Mouse (Mus musculus) hindbrain, embryonic 11.5 days (tissue): Measurements from ENCODE around the gene Gm20388. TPM values are rescaled to one million over a fixed set of nuclear protein-coding genes. Genes with fewer than 3 reads are reported as not detected.

Experiments
- ATAC-seq: fragments of 200-750 bp; cut with Nextera tagmentation; 2 replicates; pipeline ENCODE4 v1.8.0; 2017; ENCODE audit warnings: mild to moderate bottlenecking, moderate TSS enrichment, moderate library complexity; ENCODE audit not compliant: low FRiP score
- DNase-seq: peaks from one replicate; pipeline ENCODE4 v3.0.0-alpha.2; 2015; ENCODE audit warnings: low spot score
- H3K27ac ChIP-seq: fragments of 300-500 bp; sonication (generic); 2 replicates; pipeline ENCODE4 v1.5.1; 2014; ENCODE audit warnings: mild to moderate bottlenecking, low read depth, low read length
- H3K27me3 ChIP-seq: fragments of 300-500 bp; sonication (generic); 2 replicates; pipeline ENCODE4 v1.6.1; 2014; ENCODE audit warnings: mild to moderate bottlenecking, low read length, moderate library complexity, mixed read lengths; ENCODE audit not compliant: control insufficient read depth, insufficient read depth
- H3K36me3 ChIP-seq: fragments of 300-500 bp; sonication (generic); 2 replicates; pipeline ENCODE4 v1.6.1; 2014; ENCODE audit warnings: mild to moderate bottlenecking, low read length, moderate library complexity, mixed read lengths; ENCODE audit not compliant: control insufficient read depth, insufficient read depth
- H3K4me1 ChIP-seq: fragments of 300-500 bp; sonication (generic); replicated peaks from 2 replicates; pipeline ENCODE4 v1.6.1; 2014; ENCODE audit warnings: low read length, mixed read lengths; ENCODE audit not compliant: control insufficient read depth, insufficient read depth
- H3K4me2 ChIP-seq: fragments of 300-500 bp; sonication (generic); replicated peaks from 2 replicates; pipeline ENCODE4 v1.6.1; 2014; ENCODE audit warnings: mild to moderate bottlenecking, low read depth, low read length
- H3K4me3 ChIP-seq: fragments of 300-500 bp; sonication (generic); 2 replicates; pipeline ENCODE4 v1.5.1; 2014; ENCODE audit warnings: low read depth, low read length
- H3K9ac ChIP-seq: fragments of 300-500 bp; sonication (generic); 2 replicates; pipeline ENCODE4 v1.6.1; 2014; ENCODE audit warnings: low read depth, low read length
- H3K9me3 ChIP-seq: fragments of 300-500 bp; sonication (generic); 2 replicates; pipeline ENCODE4 v1.6.1; 2016; ENCODE audit warnings: low read length; ENCODE audit not compliant: control insufficient read depth
- WGBS: fragments of 180-500 bp; shearing (Covaris S2); extraction: QIAGEN DNeasy Blood & Tissue Kit; methylation state at CpG from one replicate; pipeline ENCODE4 v1.1.7; 2014; 5-methylcytosine and 5-hydroxymethylcytosine counted together
- polyA plus RNA-seq: library from polyadenylated mRNA; unstranded; fragments of >200 nt; fragmentation: Nextera tagmentation; extraction: Ambion mirVana; gene quantifications from 2 replicates; pipeline ENCODE4 v1.2.1, GENCODE M21; 2014

The Gm20388 gene
- polyA plus RNA-seq, 1 experiment from 2014 or later, result 11.8 TPM

DNA sequence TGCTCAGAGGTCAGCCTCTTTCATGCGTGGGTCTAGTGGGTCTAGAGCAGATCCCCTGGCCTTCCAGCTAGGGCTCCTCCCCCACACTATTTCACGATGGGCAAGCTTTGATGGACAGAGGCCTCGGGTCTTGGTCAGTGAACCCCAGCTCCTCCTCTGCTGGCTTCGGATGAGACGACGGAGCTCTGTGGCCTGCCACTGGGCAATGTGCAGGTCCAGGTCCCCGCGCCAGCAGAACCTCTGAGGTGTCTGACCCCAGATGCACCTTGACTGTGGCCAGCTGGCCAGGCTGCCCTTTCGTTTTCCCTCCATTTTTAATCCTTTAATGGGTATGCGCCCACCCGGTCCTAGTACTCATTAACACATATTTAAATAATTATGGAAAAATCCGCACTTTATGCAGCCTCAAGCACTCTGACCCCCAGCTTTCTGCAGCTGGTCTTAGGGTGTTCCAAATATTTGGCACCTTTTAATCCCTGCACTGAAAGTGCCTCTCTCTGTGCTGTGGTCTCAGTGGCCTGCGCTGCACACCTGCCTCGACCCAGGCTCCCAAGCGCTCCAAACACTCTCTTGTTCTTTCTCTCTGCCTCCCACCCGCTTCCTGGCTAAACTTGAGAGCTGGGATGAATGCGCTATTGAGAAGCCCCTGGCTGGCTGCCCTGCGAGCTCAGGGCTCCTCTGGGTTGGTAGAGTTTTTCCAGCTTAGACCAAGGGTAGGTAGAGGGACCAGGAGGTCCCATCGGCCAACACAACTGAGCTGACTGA, 1293.2 kb downstream of the Gm20388 start:
- DNase-seq, result no peak
- no peak overlapping the region for H3K4me2 ChIP-seq
- no peak overlapping the region for H3K9ac ChIP-seq
- no peaks in the 10 kb centered on the region for H3K4me1 ChIP-seq
- H3K9me3 ChIP-seq, result no peaks in the 10 kb centered on the region
- H3K27ac ChIP-seq, result no peak overlapping the region
- H3K36me3 ChIP-seq, result no peaks in the 10 kb centered on the region
- 77% methylated on average over 19 of the region's 19 CpGs for WGBS
- no peaks in the 10 kb centered on the region for H3K27me3 ChIP-seq
- no peak for ATAC-seq
- H3K4me3 ChIP-seq, result no peak overlapping the region

DNA sequence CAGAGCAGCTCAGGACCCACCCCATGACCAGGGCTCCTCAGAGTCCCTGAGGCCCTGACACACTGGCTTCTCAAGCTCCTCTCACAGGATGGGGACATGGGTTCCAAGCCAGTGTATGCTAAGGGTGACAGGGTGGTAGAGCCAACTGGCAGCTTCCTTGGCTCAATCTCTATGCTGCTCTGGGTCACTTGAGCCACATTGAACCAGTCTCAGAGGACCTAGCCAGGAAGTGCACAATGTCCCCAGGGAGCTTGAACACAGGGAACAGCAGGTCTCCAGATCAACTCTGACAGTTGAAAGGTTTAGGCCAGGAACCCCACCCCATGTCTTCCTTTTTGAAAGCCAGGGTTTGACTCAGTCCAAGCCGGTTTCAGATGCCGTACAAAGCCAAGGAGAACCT, 1296.5 kb downstream of the Gm20388 start:
- ATAC-seq, result no peak
- 74% methylated on average over 2 of the region's 2 CpGs for WGBS
- H3K4me1 ChIP-seq, result no peaks in the 10 kb centered on the region

DNA sequence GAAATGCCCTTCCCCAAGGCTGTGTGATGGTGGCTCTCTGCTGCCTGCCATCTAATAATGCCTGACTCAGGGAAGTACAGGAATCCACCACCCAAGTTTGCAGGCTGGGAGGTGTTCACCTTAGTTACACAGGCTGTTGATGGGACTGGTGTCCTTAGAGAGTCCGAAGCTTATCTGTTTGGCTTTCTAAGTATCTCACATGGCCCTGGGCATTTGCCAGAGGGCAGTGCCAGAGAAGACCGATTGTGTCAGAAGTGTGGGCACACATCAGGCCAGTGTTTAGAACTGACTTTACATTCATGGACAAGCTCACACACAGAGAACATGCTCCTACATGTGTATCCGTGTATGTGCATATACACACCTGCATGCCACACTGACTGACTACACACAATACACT, 1300.0 kb downstream of the Gm20388 start:
- ATAC-seq (no peak), DNase-seq (no peak)
- Histone ChIP-seq H3K4me3 (no peak overlapping the region), H3K27ac (no peak overlapping the region), H3K4me2 (no peak overlapping the region), H3K27me3 (no peaks in the 10 kb centered on the region), H3K36me3 (no peaks in the 10 kb centered on the region), H3K9ac (no peak overlapping the region), H3K9me3 (no peaks in the 10 kb centered on the region), H3K4me1 (no peaks in the 10 kb centered on the region)
- WGBS, result 94% methylated on average over 3 of the region's 3 CpGs

More for the DNA sequence above, 1296.5 kb downstream of the Gm20388 start:
- Histone ChIP-seq H3K4me3 (no peak overlapping the region), H3K9ac (no peak overlapping the region), H3K9me3 (no peaks in the 10 kb centered on the region), H3K36me3 (no peaks in the 10 kb centered on the region), H3K27ac (no peak overlapping the region), H3K27me3 (no peaks in the 10 kb centered on the region), H3K4me2 (no peak overlapping the region)
- DNase-seq, result no peak

DNA sequence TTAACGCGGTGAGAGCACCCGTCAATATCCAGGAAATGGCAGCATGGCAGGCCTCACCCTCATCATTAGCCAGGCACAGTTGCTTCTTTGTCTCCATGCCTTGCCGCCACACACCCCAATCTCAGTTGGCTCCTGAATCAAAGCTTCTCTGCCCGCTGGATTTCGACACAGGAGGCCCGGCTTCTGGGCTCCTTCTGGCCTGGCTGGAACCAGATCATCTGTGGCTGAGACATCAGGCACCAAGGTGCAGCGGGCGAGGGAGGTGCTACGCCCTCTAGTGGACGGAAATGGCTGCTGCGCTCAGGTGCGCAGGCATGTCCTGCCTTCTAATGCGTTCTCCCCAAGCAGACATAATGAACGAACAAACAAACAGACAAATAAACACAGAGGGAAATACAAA, 1302.6 kb downstream of the Gm20388 start:
- H3K4me2 ChIP-seq, result no peak overlapping the region
- H3K36me3 ChIP-seq, result no peaks in the 10 kb centered on the region
- WGBS, result 56% methylated on average over 15 of the region's 15 CpGs
- DNase-seq (no peak), ATAC-seq (no peak)
- H3K4me1 ChIP-seq, result no peaks in the 10 kb centered on the region
- H3K27ac ChIP-seq, result no peak overlapping the region
- H3K9ac ChIP-seq, result no peak overlapping the region
- no peak overlapping the region for H3K4me3 ChIP-seq
- no peaks in the 10 kb centered on the region for H3K9me3 ChIP-seq
- no peaks in the 10 kb centered on the region for H3K27me3 ChIP-seq

DNA sequence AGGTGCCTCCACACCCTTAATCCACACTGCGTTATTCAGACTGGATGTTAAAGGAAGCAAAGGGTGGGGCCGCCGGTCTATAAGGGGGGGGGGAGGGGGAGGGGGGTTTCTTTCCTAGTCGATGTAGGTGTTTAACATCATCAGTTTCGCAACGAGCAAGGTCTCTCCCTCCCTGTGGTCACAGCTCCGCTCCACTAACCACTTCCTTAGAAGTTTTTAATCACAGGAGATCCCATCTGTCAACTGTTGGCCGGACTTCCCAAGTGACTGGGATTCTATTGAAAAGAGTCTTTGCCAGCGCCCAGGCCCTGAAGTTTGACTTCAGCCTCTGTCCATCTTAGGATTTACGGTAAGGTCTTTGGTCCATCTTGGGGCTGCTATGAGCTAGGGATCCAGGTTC, 1303.0 kb downstream of the Gm20388 start:
- no peak overlapping the region for H3K9ac ChIP-seq
- no peak overlapping the region for H3K4me3 ChIP-seq
- H3K27me3 ChIP-seq, result no peaks in the 10 kb centered on the region
- H3K4me1 ChIP-seq, result no peaks in the 10 kb centered on the region
- peaks cover 2% of the 10 kb centered on the region; the same call in 1 of the 2 replicates for H3K9me3 ChIP-seq
- ATAC-seq (no peak), DNase-seq (no peak)
- WGBS, result 64% methylated on average over 10 of the region's 10 CpGs
- no peaks in the 10 kb centered on the region for H3K36me3 ChIP-seq
- no peak overlapping the region for H3K4me2 ChIP-seq
- no peak overlapping the region for H3K27ac ChIP-seq

DNA sequence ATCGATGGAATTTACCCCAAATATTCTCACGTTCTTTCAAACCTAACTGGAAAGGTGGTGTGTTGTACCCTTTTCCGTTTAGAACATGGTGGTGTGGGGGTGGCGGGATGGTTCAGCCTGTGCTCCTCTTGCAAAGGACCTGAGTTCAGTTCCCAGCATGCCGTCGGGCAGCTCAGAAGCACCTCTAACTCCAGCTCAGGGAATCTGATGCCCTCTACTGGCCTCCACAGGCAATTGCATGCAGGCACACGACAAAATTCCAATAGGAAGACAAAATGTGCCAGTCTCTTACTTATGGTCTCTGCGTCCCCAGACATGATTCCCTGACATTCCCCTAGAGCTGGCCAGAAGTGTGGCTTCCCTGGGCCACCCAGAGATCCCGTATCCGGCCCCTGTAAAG, 1304.3 kb downstream of the Gm20388 start:
- no peaks in the 10 kb centered on the region for H3K27me3 ChIP-seq
- H3K36me3 ChIP-seq, result no peaks in the 10 kb centered on the region
- DNase-seq (no peak), ATAC-seq (no peak)
- H3K4me3 ChIP-seq, result no peak overlapping the region
- H3K4me1 ChIP-seq, result no peaks in the 10 kb centered on the region
- peaks cover 2% of the 10 kb centered on the region; the same call in 1 of the 2 replicates for H3K9me3 ChIP-seq
- WGBS, result 72% methylated on average over 10 of the region's 10 CpGs
- H3K4me2 ChIP-seq, result no peak overlapping the region
- no peak overlapping the region for H3K27ac ChIP-seq
- no peak overlapping the region for H3K9ac ChIP-seq

DNA sequence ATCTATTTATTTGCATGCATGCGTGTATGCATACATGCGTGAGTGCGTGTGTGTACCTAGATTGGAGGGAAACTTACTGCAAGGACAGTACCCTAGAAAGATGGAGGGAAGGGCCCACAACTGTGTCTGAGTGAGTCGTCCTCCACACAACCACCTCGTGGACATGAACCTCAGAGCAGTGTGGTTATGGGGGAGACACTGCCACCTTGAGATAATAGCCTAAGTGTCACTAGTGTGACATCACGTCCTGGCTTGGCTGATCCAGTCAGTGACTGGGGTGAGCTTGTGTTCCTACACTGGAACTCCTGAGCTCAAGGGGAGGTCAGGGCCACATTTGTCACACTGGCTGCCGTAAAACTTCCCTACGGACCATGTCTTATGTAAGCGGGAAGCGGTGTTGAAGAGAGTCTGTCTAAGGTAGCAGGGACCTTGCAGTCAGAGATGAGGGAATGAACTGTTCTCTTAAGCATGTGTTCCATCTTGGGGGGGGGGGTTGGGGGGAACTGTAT, 1305.9 kb downstream of the Gm20388 start:
- ATAC-seq (no peak), DNase-seq (no peak)
- Histone ChIP-seq H3K9me3 (peaks cover 2% of the 10 kb centered on the region; the same call in 1 of the 2 replicates), H3K4me2 (no peak overlapping the region), H3K27me3 (no peaks in the 10 kb centered on the region), H3K9ac (no peak overlapping the region), H3K36me3 (no peaks in the 10 kb centered on the region), H3K27ac (no peak overlapping the region), H3K4me1 (no peaks in the 10 kb centered on the region), H3K4me3 (no peak overlapping the region)
- 91% methylated on average over 10 of the region's 10 CpGs for WGBS

DNA sequence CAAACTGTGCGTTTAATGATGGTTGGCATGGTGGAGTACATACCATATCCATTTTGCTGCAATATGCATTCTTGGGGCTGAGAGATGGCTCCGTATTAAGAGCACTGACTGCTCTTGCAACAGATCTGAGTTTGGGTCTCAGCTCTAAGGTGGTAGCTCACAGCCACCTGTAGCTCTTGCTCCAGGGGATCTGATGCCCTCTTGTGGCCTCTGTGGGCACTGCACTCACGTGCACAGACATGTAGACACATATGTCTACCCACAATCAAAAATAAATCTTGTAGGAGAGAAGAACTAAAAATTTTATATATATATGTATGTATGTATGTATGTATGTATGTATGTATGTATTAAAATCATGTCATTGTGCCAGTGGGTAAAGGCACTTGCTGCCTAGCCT, 1307.8 kb downstream of the Gm20388 start:
- no peak overlapping the region for H3K4me2 ChIP-seq
- WGBS, result 92% methylated on average over 3 of the region's 3 CpGs

More for the DNA sequence above, 1307.8 kb downstream of the Gm20388 start:
- Histone ChIP-seq H3K4me1 (no peaks in the 10 kb centered on the region), H3K9me3 (peaks cover 2% of the 10 kb centered on the region; the same call in 1 of the 2 replicates), H3K9ac (no peak overlapping the region), H3K27ac (no peak overlapping the region), H3K36me3 (no peaks in the 10 kb centered on the region), H3K27me3 (no peaks in the 10 kb centered on the region; the same call in 1 of the 2 replicates), H3K4me3 (no peak overlapping the region)
- ATAC-seq (no peak), DNase-seq (no peak)
